Mouse (Mus musculus): ENCODE measurements around the gene Mpp4. TPM values are rescaled to one million over a fixed set of nuclear protein-coding genes. Genes with fewer than 3 reads are reported as not detected.

The Mpp4 gene
- polyA plus RNA-seq, 1 experiment from 2014 or later: 0.23 TPM

- no peak overlapping the region for H3K27ac ChIP-seq (ENCODE audit: low read length)
- no peak for ATAC-seq
- H3K4me1 ChIP-seq (ENCODE audit: insufficient read depth, low read depth, low read length): no peaks in the 10 kb centered on the region
- no peak overlapping the region for H3K4me2 ChIP-seq (replicated peaks; ENCODE audit: low read depth, low read length)
- no peak overlapping the region for H3K9ac ChIP-seq (replicated peaks; ENCODE audit: low read depth)
- DNase-seq (ENCODE audit: low spot score): no peak
- WGBS: 54% methylated on average over 5 of the region's 5 CpGs
- no peaks in the 10 kb centered on the region for H3K9me3 ChIP-seq (ENCODE audit: low read length)
- no peaks in the 10 kb centered on the region for H3K27me3 ChIP-seq (replicated peaks; ENCODE audit: insufficient read depth, low read length)
- no peak overlapping the region for H3K4me3 ChIP-seq (ENCODE audit: low read depth, low read length)
- TF ChIP-seq CTCF (IDR thresholded peaks at IDR 0.05) (no peak), EP300 (IDR thresholded peaks at IDR 0.05) (no peak)
- H3K36me3 ChIP-seq (ENCODE audit: insufficient read depth, low read length): peaks cover 5% of the 10 kb centered on the region; the same call in 1 of the 2 replicates
Measured at GRCm38 (mm10) chr1:59171875-59172274, 8.7 kb upstream of the Mpp4 start.

DNA sequence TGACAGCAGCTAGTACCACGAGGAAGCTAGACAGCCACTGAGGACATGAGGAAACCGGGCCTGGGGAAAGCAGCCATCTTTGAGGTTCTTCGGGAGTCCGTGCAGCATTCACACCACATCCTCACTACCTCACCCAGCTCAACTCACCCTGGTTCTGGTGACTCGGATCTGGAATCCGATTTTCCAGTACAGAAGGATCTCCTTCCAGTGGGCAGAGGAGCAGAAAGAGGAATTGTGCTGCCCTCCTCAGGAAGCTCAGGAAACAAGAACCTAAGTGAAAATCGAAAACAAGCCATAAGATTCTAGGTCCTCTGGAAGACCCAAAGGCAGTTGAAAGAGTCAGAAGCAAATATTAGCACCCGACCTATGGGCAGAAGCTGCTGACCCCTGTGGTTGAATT lies 7.1 kb upstream of the Mpp4 start:
- Histone ChIP-seq H3K27ac (ENCODE audit: low read length) (no peak overlapping the region), H3K27me3 (replicated peaks; ENCODE audit: insufficient read depth, low read length) (no peaks in the 10 kb centered on the region), H3K36me3 (ENCODE audit: insufficient read depth, low read length) (peaks cover 7% of the 10 kb centered on the region; the same call in 1 of the 2 replicates), H3K9me3 (ENCODE audit: low read length) (no peaks in the 10 kb centered on the region), H3K4me1 (ENCODE audit: insufficient read depth, low read depth, low read length) (no peaks in the 10 kb centered on the region), H3K4me3 (ENCODE audit: low read depth, low read length) (no peak overlapping the region), H3K9ac (replicated peaks; ENCODE audit: low read depth) (no peak overlapping the region), H3K4me2 (replicated peaks; ENCODE audit: low read depth, low read length) (no peak overlapping the region)
- ATAC-seq: no peak
- 70% methylated on average over 8 of the region's 8 CpGs for WGBS
- no peak for DNase-seq (ENCODE audit: low spot score)
- no peak for TF ChIP-seq CTCF (IDR thresholded peaks at IDR 0.05)
- no peak for TF ChIP-seq EP300 (IDR thresholded peaks at IDR 0.05)

DNA sequence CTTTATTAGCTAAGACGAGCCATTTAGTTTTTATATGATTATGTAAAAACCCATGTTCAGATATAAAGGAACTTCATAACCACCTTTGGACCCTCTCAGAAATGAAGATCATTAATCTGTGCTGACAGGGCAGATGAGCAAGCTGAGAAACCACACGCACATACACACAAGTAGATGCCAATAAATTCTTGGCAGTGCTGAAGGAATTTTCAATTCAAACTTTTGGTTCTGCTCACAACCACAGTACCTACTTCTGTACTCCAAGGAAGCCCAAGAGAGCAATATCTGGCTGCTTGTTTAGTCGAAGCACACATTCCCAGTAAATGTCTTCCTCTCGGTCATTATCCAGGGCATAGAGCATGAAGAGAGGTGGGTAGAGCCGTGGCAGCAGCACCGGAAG lies 6.4 kb upstream of the Mpp4 start:
- Histone ChIP-seq H3K36me3 (ENCODE audit: insufficient read depth, low read length) (peaks cover 7% of the 10 kb centered on the region; the same call in 1 of the 2 replicates), H3K4me1 (ENCODE audit: insufficient read depth, low read depth, low read length) (no peaks in the 10 kb centered on the region), H3K9ac (replicated peaks; ENCODE audit: low read depth) (no peak overlapping the region), H3K4me2 (replicated peaks; ENCODE audit: low read depth, low read length) (no peak overlapping the region), H3K4me3 (ENCODE audit: low read depth, low read length) (no peak overlapping the region), H3K27me3 (replicated peaks; ENCODE audit: insufficient read depth, low read length) (no peaks in the 10 kb centered on the region), H3K9me3 (ENCODE audit: low read length) (no peaks in the 10 kb centered on the region), H3K27ac (ENCODE audit: low read length) (no peak overlapping the region)
- 82% methylated on average over 6 of the region's 6 CpGs for WGBS
- no peak for ATAC-seq
- TF ChIP-seq CTCF (IDR thresholded peaks at IDR 0.05) (no peak), EP300 (IDR thresholded peaks at IDR 0.05) (no peak)
- no peak for DNase-seq (ENCODE audit: low spot score)

GRCm38 (mm10) chr1:59168556-59168955 lies 5.4 kb upstream of the Mpp4 start:
- Histone ChIP-seq H3K4me2 (replicated peaks; ENCODE audit: low read depth, low read length) (no peak overlapping the region), H3K4me3 (ENCODE audit: low read depth, low read length) (no peak overlapping the region), H3K27ac (ENCODE audit: low read length) (no peak overlapping the region), H3K9ac (replicated peaks; ENCODE audit: low read depth) (no peak overlapping the region), H3K9me3 (ENCODE audit: low read length) (no peaks in the 10 kb centered on the region), H3K4me1 (ENCODE audit: insufficient read depth, low read depth, low read length) (no peaks in the 10 kb centered on the region), H3K27me3 (replicated peaks; ENCODE audit: insufficient read depth, low read length) (no peaks in the 10 kb centered on the region), H3K36me3 (ENCODE audit: insufficient read depth, low read length) (peaks cover 7% of the 10 kb centered on the region; the same call in 1 of the 2 replicates)
- WGBS: 57% methylated on average over 2 of the region's 2 CpGs
- ATAC-seq (no peak), DNase-seq (ENCODE audit: low spot score) (no peak)
- no peak for TF ChIP-seq EP300 (IDR thresholded peaks at IDR 0.05)
- TF ChIP-seq CTCF (IDR thresholded peaks at IDR 0.05): no peak

DNA sequence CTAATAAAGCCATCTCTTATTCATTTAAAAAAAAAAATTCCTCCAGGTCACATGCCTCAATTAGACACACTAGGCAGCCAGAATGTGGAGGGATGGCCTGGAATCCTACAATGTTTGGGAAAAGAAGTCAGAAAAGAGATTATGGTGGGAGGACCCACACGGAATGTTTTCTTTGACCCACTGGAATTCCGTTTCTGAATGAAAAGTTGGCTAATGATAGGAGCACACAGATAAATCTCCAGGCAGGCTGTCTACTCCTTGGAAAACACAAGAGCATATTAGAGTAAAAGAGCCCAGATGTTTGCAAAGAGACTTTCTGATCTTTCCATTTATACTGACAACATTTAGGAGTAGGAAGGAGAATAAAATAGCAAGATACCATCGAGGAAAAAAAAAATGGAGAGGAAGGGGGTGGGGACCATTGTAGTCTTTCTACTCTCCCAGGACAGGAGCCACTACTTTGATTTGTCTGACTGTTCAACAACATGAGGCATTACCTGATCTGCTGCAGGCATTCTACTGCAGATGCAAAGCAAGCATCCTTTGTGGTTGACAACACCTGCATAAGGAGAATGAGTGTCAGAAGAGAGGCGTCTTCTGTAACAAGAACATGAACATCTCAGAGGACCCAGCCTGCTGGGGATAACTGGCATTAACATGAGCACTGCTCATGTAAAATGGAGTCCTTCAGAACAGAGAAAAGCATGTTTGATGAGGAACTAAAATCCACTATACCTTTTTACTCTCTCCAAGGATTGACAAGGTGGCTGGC lies 4.7 kb upstream of the Mpp4 start:
- no peak for ATAC-seq
- TF ChIP-seq EP300 (IDR thresholded peaks at IDR 0.05): no peak
- TF ChIP-seq CTCF (IDR thresholded peaks at IDR 0.05): no peak
- H3K9ac ChIP-seq (replicated peaks; ENCODE audit: low read depth): no peak overlapping the region

GRCm38 (mm10) chr1:59166232-59166905 lies 3.2 kb upstream of the Mpp4 start:
- Histone ChIP-seq H3K4me3 (ENCODE audit: low read depth, low read length) (no peak overlapping the region), H3K27me3 (replicated peaks; ENCODE audit: insufficient read depth, low read length) (no peaks in the 10 kb centered on the region), H3K4me1 (ENCODE audit: insufficient read depth, low read depth, low read length) (no peaks in the 10 kb centered on the region), H3K9me3 (ENCODE audit: low read length) (no peaks in the 10 kb centered on the region), H3K9ac (replicated peaks; ENCODE audit: low read depth) (no peak overlapping the region), H3K36me3 (ENCODE audit: insufficient read depth, low read length) (peaks cover 7% of the 10 kb centered on the region; the same call in 1 of the 2 replicates), H3K4me2 (replicated peaks; ENCODE audit: low read depth, low read length) (no peak overlapping the region), H3K27ac (ENCODE audit: low read length) (no peak overlapping the region)
- TF ChIP-seq CTCF (IDR thresholded peaks at IDR 0.05) (no peak), EP300 (IDR thresholded peaks at IDR 0.05) (no peak)
- no peak for ATAC-seq
- no peak for DNase-seq (ENCODE audit: low spot score)
- WGBS: 88% methylated on average over 9 of the region's 9 CpGs

More for the DNA sequence above, 4.7 kb upstream of the Mpp4 start:
- no peak overlapping the region for H3K27ac ChIP-seq (ENCODE audit: low read length)
- no peaks in the 10 kb centered on the region for H3K9me3 ChIP-seq (ENCODE audit: low read length)
- H3K4me1 ChIP-seq (ENCODE audit: insufficient read depth, low read depth, low read length): no peaks in the 10 kb centered on the region
- no peak overlapping the region for H3K4me3 ChIP-seq (ENCODE audit: low read depth, low read length)
- H3K36me3 ChIP-seq (ENCODE audit: insufficient read depth, low read length): peaks cover 7% of the 10 kb centered on the region; the same call in 1 of the 2 replicates
- H3K4me2 ChIP-seq (replicated peaks; ENCODE audit: low read depth, low read length): no peak overlapping the region
- H3K27me3 ChIP-seq (replicated peaks; ENCODE audit: insufficient read depth, low read length): no peaks in the 10 kb centered on the region
- WGBS: 64% methylated on average over 4 of the region's 4 CpGs
- no peak for DNase-seq (ENCODE audit: low spot score)
